Mouse (Mus musculus): ENCODE data around the gene Ptpre.

The Ptpre gene

DNA sequence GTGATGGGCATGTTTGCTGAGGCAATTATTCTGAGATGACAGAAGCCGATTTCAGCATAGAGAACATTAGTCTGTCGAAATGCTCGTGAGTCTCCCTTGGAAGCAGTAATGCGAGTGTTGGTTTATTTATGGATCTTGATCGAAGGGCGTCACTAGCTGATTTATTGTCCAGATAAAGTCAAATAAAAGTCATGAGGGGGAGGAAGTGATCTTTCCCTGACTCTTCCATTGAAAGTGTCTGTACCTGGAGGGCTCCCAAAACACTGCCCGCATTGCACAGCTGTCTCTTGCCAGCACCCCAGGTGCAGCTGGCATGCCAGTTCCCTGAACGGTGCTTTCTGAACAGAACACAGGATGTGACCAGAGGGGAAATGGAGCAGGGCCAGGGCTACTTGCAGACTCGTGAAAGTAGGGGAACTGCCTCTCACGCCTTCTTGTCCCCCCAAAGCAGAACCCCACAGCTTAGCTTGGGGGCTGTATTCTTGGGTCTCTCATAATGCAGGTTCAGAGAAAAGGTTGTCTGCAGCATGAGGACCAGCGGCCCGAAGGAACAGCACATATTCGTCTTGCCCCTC lies 100.2 kb downstream of the Ptpre start:
- DNase-seq (ENCODE audit: extremely low read depth, low read depth, low spot score): peak; percentile 93

- no peak for DNase-seq (ENCODE audit: extremely low read depth, low read depth, low spot score)
Observed at GRCm38 (mm10) chr7:135639361-135639760, 102.1 kb downstream of the Ptpre start.

GRCm38 (mm10) chr7:135641698-135642507 lies 104.6 kb downstream of the Ptpre start:
- no peak for DNase-seq (ENCODE audit: extremely low read depth, low read depth, low spot score)

- no peak for DNase-seq (ENCODE audit: extremely low read depth, low read depth, low spot score)
Observed at GRCm38 (mm10) chr7:135644452-135644851, 107.2 kb downstream of the Ptpre start.

DNA sequence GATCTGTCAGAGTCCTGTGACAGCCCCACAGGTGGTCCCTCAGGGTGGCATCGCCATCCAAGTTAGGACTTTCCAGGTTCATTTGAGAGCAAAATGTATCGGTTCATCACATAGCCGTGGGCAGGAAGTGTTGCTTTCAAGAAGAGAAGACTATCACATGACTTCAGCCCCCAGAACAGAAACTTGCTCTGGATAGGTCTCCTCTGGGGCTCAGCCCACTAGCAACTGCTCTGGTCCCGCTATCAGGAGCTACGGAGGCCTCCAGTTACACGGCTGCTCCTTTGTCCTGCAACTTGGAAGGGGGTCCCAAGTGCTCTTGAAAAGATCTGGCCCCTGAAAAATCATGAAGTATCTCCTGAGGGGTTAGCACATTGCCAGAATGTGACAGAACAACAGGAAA lies 109.7 kb downstream of the Ptpre start:
- no peak for DNase-seq (ENCODE audit: extremely low read depth, low read depth, low spot score)

- DNase-seq (ENCODE audit: extremely low read depth, low read depth, low spot score): no peak
Observed at GRCm38 (mm10) chr7:135648821-135649220, 111.5 kb downstream of the Ptpre start.

GRCm38 (mm10) chr7:135649306-135649705 lies 112.0 kb downstream of the Ptpre start:
- no peak for DNase-seq (ENCODE audit: extremely low read depth, low read depth, low spot score)

DNA sequence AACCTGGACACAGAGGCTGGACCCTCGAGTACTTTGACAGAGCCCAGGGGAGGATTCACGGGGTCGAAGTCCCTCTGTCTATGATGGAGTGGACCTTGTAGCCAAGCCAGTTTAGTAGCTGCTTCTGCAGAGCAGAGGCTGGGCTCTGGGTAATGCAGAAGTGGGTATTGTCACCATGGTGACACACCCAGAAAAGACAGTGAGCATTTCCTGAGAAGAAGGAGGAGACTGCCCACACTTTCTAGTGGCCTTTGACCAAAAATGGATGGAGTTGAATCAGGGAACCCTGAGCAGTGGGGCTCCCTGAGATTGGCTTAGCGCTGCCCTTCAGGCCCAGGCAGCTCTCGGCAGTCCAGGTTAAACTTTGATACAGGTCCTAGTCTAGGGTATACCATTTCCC lies 112.8 kb downstream of the Ptpre start:
- DNase-seq (ENCODE audit: extremely low read depth, low read depth, low spot score): no peak

GRCm38 (mm10) chr7:135651831-135652511 lies 114.7 kb downstream of the Ptpre start:
- no peak for DNase-seq (ENCODE audit: extremely low read depth, low read depth, low spot score)

DNA sequence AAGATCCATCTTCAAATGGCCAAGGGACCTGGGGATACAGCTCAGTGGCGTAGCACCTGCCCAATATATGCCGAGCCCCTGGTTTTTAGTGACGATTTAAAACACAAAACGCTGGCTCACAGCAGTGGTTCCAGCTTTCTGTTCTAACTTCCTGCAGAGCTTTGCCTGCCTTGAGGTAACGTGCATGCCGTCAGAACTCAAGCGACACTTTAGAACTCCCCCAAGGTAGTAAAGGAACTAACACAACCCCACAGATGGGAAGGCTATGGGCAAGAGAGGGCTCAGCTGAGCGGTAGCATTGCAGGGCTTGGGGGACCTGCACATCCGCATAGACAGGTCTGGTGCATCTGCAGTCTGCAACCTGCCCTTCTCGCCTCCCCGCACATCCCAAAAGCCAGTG lies 115.5 kb downstream of the Ptpre start:
- DNase-seq (ENCODE audit: extremely low read depth, low read depth, low spot score): no peak

- no peak for DNase-seq (ENCODE audit: extremely low read depth, low read depth, low spot score)
Observed at GRCm38 (mm10) chr7:135653601-135654000, 116.3 kb downstream of the Ptpre start.

DNA sequence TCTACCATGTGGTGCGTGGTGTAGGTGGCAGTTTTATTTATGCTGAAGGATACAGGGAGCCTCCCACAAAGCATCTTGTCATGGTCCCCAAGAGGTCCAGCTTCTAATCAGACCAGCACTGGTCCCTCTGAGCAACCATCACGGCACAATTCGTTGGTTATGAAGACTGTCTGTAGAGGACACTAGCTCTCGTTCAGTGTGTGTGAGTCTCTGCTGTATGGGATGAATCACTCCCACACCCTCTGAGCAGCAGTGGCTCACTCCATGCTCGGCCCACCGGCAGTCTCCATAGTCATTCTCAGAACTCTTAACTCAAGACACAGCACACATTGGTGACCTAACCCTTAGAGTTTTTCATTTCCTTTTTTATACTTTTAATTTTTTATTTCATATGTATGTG lies 117.0 kb downstream of the Ptpre start:
- DNase-seq (ENCODE audit: extremely low read depth, low read depth, low spot score): no peak

DNA sequence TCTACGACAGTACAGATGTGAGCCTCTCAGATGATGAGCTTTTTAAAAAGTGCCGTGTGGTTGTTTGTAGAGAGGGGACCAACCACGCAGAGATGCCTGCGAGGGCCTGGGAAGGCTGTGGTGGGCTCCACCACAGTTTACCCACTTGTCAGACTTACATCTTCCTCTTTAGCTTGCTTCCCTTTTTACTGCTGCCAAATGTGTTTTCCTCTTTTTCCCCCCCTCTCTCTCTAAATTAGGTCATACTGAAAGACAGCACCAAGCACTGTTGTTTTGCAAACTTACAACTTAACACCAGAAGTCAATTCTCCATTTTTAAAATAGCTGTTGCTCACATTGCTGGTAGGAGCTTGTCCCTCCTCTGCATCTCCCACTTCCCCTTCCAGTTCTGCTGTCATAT lies 117.8 kb downstream of the Ptpre start:
- no peak for DNase-seq (ENCODE audit: extremely low read depth, low read depth, low spot score)

- no peak for DNase-seq (ENCODE audit: extremely low read depth, low read depth, low spot score)
Observed at GRCm38 (mm10) chr7:135658150-135658549, 120.9 kb downstream of the Ptpre start.

GRCm38 (mm10) chr7:135659314-135659935 lies 122.1 kb downstream of the Ptpre start:
- DNase-seq (ENCODE audit: extremely low read depth, low read depth, low spot score): peak; percentile 98

GRCm38 (mm10) chr7:135660314-135660713 lies 123.0 kb downstream of the Ptpre start:
- DNase-seq (ENCODE audit: extremely low read depth, low read depth, low spot score): peak; percentile 94

DNA sequence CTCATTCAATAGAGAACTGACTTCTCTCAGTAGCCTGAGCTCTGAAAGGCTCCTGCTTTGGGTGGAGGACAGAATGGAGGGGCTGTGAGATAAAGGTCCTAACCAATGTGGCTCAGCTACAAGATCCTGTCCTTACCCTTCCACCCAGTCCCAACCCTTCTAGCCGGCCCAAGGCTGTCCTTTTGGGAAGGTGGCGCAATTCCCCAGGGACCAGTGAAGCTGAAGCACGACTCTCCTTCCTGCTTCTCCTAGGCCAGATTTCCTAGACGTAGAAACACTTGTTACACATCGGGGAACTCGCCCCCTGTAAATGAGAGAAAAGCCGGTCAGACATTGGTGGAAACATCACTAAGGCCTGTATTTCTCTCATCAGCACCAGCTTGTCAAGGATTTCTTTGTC lies 126.9 kb downstream of the Ptpre start:
- no peak for DNase-seq (ENCODE audit: extremely low read depth, low read depth, low spot score)

- no peak for DNase-seq (ENCODE audit: extremely low read depth, low read depth, low spot score)
Observed at GRCm38 (mm10) chr7:135666314-135666713, 129.0 kb downstream of the Ptpre start.

- DNase-seq (ENCODE audit: extremely low read depth, low read depth, low spot score): no peak
Observed at GRCm38 (mm10) chr7:135668852-135669739, 131.8 kb downstream of the Ptpre start.

- no peak for DNase-seq (ENCODE audit: extremely low read depth, low read depth, low spot score)
Observed at GRCm38 (mm10) chr7:135673576-135673975, 136.3 kb downstream of the Ptpre start.

- DNase-seq (ENCODE audit: extremely low read depth, low read depth, low spot score): no peak
Observed at GRCm38 (mm10) chr7:135676722-135677121, 139.4 kb downstream of the Ptpre start.

All from fat pad, adult 2 months (tissue).